28 mouse cellular contexts compared by ENCODE assay signal in the genomic region with DNA sequence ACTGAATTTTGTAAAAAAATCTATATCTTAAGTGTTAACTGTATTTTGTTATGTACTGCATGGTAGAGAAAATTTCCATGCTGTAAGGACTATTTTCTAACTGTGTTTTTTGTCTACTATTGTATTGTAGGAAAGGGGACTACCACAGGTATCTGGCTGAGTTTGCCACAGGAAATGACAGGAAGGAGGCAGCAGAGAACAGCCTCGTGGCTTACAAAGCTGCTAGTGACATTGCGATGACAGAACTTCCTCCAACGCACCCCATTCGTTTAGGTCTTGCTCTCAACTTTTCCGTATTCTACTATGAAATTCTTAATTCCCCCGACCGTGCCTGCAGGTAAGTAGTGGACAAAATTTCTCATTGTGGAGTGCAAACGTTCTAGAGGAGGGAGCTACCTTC. TPM values are rescaled to one million over a fixed set of nuclear protein-coding genes. Genes with fewer than 3 reads are reported as not detected.
DNase-seq lines count a peak whose midpoint lies in the region; TF ChIP-seq lines count a peak whose summit lies in the region.
"Had no signal": no experiment of that assay in that cellular context is flagged by ENCODE, and none has a peak within 500 bp of the region (broad histone marks: within the 10 kb centered on the region; RNA-seq: fewer than 3 reads in every experiment).

No protein-coding gene starts in this region.

- TF ChIP-seq CTCF in layer of hippocampus, adult 2 months (conservative IDR thresholded peaks at IDR 0.05): 0 out of 2 replicates have a peak, but pooled peaks have one; percentile 16

- H3K4me3 ChIP-seq in layer of hippocampus, adult 2 months: no peak overlapping the region
- H3K4me3 ChIP-seq: forebrain, embryonic 13.5 days; hindbrain, embryonic 13.5 days; neural tube, embryonic 12.5 days had no signal

- DNase-seq in layer of hippocampus, adult 2 months (ENCODE audit: low spot score in 2 of 2): no peak
- no peak for DNase-seq in layer of hippocampus, adult 9-10 months (ENCODE audit: low spot score)
- peak; percentile 73 for DNase-seq in CD4-positive helper T cell, adult 2 months (ENCODE audit: low read depth, low spot score)
- DNase-seq in T-cell, adult 2 months (ENCODE audit: low spot score): peak; percentile 69
- DNase-seq in naive thymus-derived CD4-positive, alpha-beta T cell, adult 2 months (ENCODE audit: low read depth): peak; percentile 76
- no peak for DNase-seq in frontal cortex, postnatal 25 days (ENCODE audit: low spot score in 2 of 2)
- DNase-seq in left cerebral cortex, postnatal 4 days: no peak
- DNase-seq in lung, postnatal 36 days: no peak
- DNase-seq: adrenal gland, postnatal 25 days; cerebellum, adult 18-20 months; cerebellum, postnatal 14 days; gastrocnemius, postnatal 36 days; heart, adult 18-20 months; heart, postnatal 36 days; kidney, adult 2 months; kidney, postnatal 36 days; layer of hippocampus, postnatal 36 days; liver; lung, adult 2 months; lung, postnatal 10 days; right cerebral cortex, adult 18-20 months; right cerebral cortex, postnatal 4 days had no signal

- intact Hi-C loops in left cerebral cortex, postnatal 4 days (cut with DNase I): no loop called here

- H3K27ac ChIP-seq in layer of hippocampus, adult 2 months: no peak overlapping the region
- H3K27ac ChIP-seq: forebrain, embryonic 13.5 days; hindbrain, embryonic 13.5 days; liver, embryonic 14.5 days; neural tube, embryonic 12.5 days had no signal

RNA-seq across cellular contexts. Expression of gene Ywhae, which starts 24.0 kb away (rescaled TPM):
- total RNA-seq in layer of hippocampus, adult 2 months (2021): 1,000 to 10,000 TPM; 1,140 to 1,236 TPM
- 1,000 to 10,000 TPM; 1,671 to 1,788 TPM for total RNA-seq in left cerebral cortex, postnatal 4 days (2021)

RNA-seq across cellular contexts. Expression of gene Doc2b, which starts 39.2 kb away (rescaled TPM):
- 10 to 100 TPM; 92.6 to 93.1 TPM for total RNA-seq in layer of hippocampus, adult 2 months (2021)
- total RNA-seq in left cerebral cortex, postnatal 4 days (2021): 10 to 100 TPM; 47.9 to 53.4 TPM
- total RNA-seq: megakaryocyte progenitor cell, adult 5-6 weeks; MEL had no signal

Comparison
In these comparisons a context has a peak if more than half of its experiments do, and no peak if none do; other contexts are left out.
1. DNase-seq: peak in CD4-positive helper T cell, adult 2 months (single experiment), T-cell, adult 2 months (single experiment) and naive thymus-derived CD4-positive, alpha-beta T cell, adult 2 months (single experiment); none in layer of hippocampus, adult 2 months (0 of 2), layer of hippocampus, adult 9-10 months (single experiment), frontal cortex, postnatal 25 days (0 of 2), left cerebral cortex, postnatal 4 days (single experiment) and lung, postnatal 36 days (single experiment).